Mouse (Mus musculus) frontal cortex, adult (tissue): ENCODE measurements at regions not wholly inside any gene's neighbourhood (a gene's known extent, or its start where the extent isn't known, plus 50 kb on each side); places are given as distances from the start of the nearest gene placed in this dataset.

ENCODE experiments used
- ATAC-seq: cut with Nextera tagmentation; 2 replicates; pipeline ENCODE4 v1.9.2; 2017; ENCODE audit warnings: mild to moderate bottlenecking, moderate library complexity, mixed read lengths; ENCODE audit not compliant: low TSS enrichment

GRCm38 (mm10) chr14:68240146-68240545 lies 1054.0 kb downstream of the Synb start:
- no peak for ATAC-seq

GRCm38 (mm10) chr14:68224152-68224551 lies 1069.9 kb downstream of the Synb start:
- peak; percentile 77 for ATAC-seq

GRCm38 (mm10) chr14:68219025-68219595 lies 1075.0 kb downstream of the Synb start:
- no peak for ATAC-seq

GRCm38 (mm10) chr14:68218471-68218870 lies 1075.6 kb downstream of the Synb start:
- peak; percentile 75 for ATAC-seq

- ATAC-seq: peak; percentile 73
Measured at GRCm38 (mm10) chr14:68217986-68218385, 1076.1 kb downstream of the Synb start.

- ATAC-seq: peak; percentile 75
Measured at GRCm38 (mm10) chr14:68213879-68214278, 1080.2 kb downstream of the Synb start.

GRCm38 (mm10) chr14:68198802-68199201 lies 1095.3 kb downstream of the Synb start:
- ATAC-seq: peak; percentile 50; the same call in 1 of the 2 replicates

GRCm38 (mm10) chr14:68197470-68197800 lies 1096.7 kb downstream of the Synb start:
- ATAC-seq: 0 out of 2 replicates have a peak, but pooled peaks have one; percentile 44

- ATAC-seq: no peak
Measured at GRCm38 (mm10) chr14:68196762-68197469, 1097.2 kb downstream of the Synb start.

- no peak for ATAC-seq
Measured at GRCm38 (mm10) chr14:68196201-68196600, 1097.9 kb downstream of the Synb start.

GRCm38 (mm10) chr14:68189876-68190275 lies 1104.2 kb downstream of the Synb start:
- ATAC-seq: no peak

- no peak for ATAC-seq
Measured at GRCm38 (mm10) chr14:68188325-68188724, 1105.8 kb downstream of the Synb start.

- no peak for ATAC-seq
Measured at GRCm38 (mm10) chr14:68182606-68183005, 1111.5 kb downstream of the Synb start.

GRCm38 (mm10) chr14:68181168-68181567 lies 1112.9 kb downstream of the Synb start:
- no peak for ATAC-seq
